Mouse (Mus musculus) spleen, postnatal 0 days (tissue): Measurements from ENCODE around the gene Lgi2. TPM values are rescaled to one million over a fixed set of nuclear protein-coding genes. Genes with fewer than 3 reads are reported as not detected.

Source experiments
- polyA plus RNA-seq: library from polyadenylated mRNA; unstranded; fragments of >200 nt; fragmentation: Nextera tagmentation; extraction: Ambion mirVana; gene quantifications from 2 replicates; pipeline ENCODE4 v1.2.1, GENCODE M21; 2015

The Lgi2 gene
- polyA plus RNA-seq: 0.53 and 0.81 TPM in 2 replicates

GRCm38 (mm10) chr5:52565813-52566531 is at the start of gene Lgi2:
TSS of gene Lgi2 (minus strand) at chr5:52566462.

Other genes starting within 250 kb of the Lgi2 start
- gene Sod3, start 202.7 kb downstream of the Lgi2 start, polyA plus RNA-seq: 1.1 and 1.6 TPM in 2 replicates
- 0.73 and 1.0 TPM in 2 replicates for gene Ccdc149, start 94.9 kb downstream of the Lgi2 start, polyA plus RNA-seq
- 5.3 and 5.4 TPM in 2 replicates for gene Sepsecs, start 103.2 kb upstream of the Lgi2 start, polyA plus RNA-seq
- 23.6 and 25.8 TPM in 2 replicates for gene Pi4k2b, start 175.1 kb upstream of the Lgi2 start, polyA plus RNA-seq
- gene Zcchc4, start 208.9 kb upstream of the Lgi2 start, polyA plus RNA-seq: 8.3 and 9.9 TPM in 2 replicates